Mouse (Mus musculus): ENCODE results near the gene 1700012A03Rik.

- TF ChIP-seq CTCF (IDR thresholded peaks at IDR 0.05; ENCODE audit: borderline replicate concordance, insufficient read depth, low read depth, low read length) (no peak), POLR2A (IDR thresholded peaks at IDR 0.05; ENCODE audit: borderline replicate concordance, insufficient read depth, low read length) (no peak)
Observed at GRCm38 (mm10) chr6:32034226-32034625, 15.8 kb upstream of the 1700012A03Rik start.
